Mouse (Mus musculus) liver, adult (tissue): ENCODE data around the gene Sh3pxd2a.
A peak's percentile ranks its signal among the peaks of the same experiment; 100 is the strongest.

Experiments
- GATA4 ChIP-seq: IDR thresholded peaks from 2 replicates; pipeline ENCODE4 v1.6.1; 2014; ENCODE audit warnings: mild to moderate bottlenecking, low read length; ENCODE audit not compliant: insufficient replicate concordance

Gene Sh3pxd2a

GRCm38 (mm10) chr19:47463636-47464303, 431 bp downstream of the Sh3pxd2a start:
- no peak for TF ChIP-seq GATA4

GRCm38 (mm10) chr19:47463206-47463605, 995 bp downstream of the Sh3pxd2a start:
- no peak for TF ChIP-seq GATA4

- TF ChIP-seq GATA4 = no peak
Observed at GRCm38 (mm10) chr19:47462725-47463124, 1.5 kb downstream of the Sh3pxd2a start.

GRCm38 (mm10) chr19:47461838-47462237, 2.4 kb downstream of the Sh3pxd2a start:
- TF ChIP-seq GATA4 = no peak

- TF ChIP-seq GATA4 = peak; percentile 11; the same call in 1 of the 2 replicates
Observed at GRCm38 (mm10) chr19:47461386-47461785, 2.8 kb downstream of the Sh3pxd2a start.

- no peak for TF ChIP-seq GATA4
Observed at GRCm38 (mm10) chr19:47460120-47460960, 3.9 kb downstream of the Sh3pxd2a start.

- no peak for TF ChIP-seq GATA4
Observed at GRCm38 (mm10) chr19:47459214-47459613, 5.0 kb downstream of the Sh3pxd2a start.

- TF ChIP-seq GATA4 = no peak
Observed at GRCm38 (mm10) chr19:47458504-47459161, 5.6 kb downstream of the Sh3pxd2a start.

- no peak for TF ChIP-seq GATA4
Observed at GRCm38 (mm10) chr19:47457711-47458503, 6.3 kb downstream of the Sh3pxd2a start.

- TF ChIP-seq GATA4 = no peak
Observed at GRCm38 (mm10) chr19:47456021-47456420, 8.2 kb downstream of the Sh3pxd2a start.

- no peak for TF ChIP-seq GATA4
Observed at GRCm38 (mm10) chr19:47455001-47455755, 9.0 kb downstream of the Sh3pxd2a start.

GRCm38 (mm10) chr19:47454167-47455000, 9.8 kb downstream of the Sh3pxd2a start:
- no peak for TF ChIP-seq GATA4

GRCm38 (mm10) chr19:47453352-47453751, 10.8 kb downstream of the Sh3pxd2a start:
- no peak for TF ChIP-seq GATA4
